Mouse (Mus musculus): ENCODE measurements around the gene Enox1. TPM values are rescaled to one million over a fixed set of nuclear protein-coding genes. Genes with fewer than 3 reads are reported as not detected.

Gene Enox1
- polyA plus RNA-seq, 1 experiment from 2014 or later, result 2.4 TPM

DNA sequence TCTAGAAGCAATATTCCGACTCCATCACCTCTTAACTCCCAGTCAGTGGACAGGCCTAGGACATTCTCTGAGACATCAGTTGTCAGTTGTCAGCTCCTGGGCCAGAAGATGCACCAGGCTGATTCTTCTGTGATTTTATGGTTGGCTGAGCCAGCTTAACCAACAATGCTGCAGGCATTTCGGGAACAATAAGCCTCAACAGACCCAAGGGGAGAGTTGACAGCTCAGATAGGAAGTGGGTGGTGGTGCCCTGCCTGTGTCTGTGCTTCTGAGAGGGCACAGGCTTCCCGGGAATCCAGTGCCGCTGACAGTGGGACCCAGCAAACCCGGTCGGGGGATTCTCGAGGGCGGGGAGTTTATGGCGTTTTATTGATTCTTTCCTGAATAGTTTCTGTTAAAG, 229.1 kb downstream of the Enox1 start:
- 73% methylated on average over 9 of the region's 9 CpGs for WGBS
- no peaks in the 10 kb centered on the region for H3K4me1 ChIP-seq (replicated peaks; ENCODE audit: control insufficient read depth, insufficient read depth, low read length)
- ATAC-seq (ENCODE audit: low read depth), result no peak
- H3K4me2 ChIP-seq (ENCODE audit: low read depth, low read length), result no peak overlapping the region
- H3K4me3 ChIP-seq (ENCODE audit: low read length), result no peak overlapping the region
- no peaks in the 10 kb centered on the region for H3K27me3 ChIP-seq (ENCODE audit: control insufficient read depth, insufficient read depth, low read depth, low read length)
- H3K9ac ChIP-seq (ENCODE audit: low read length), result no peak overlapping the region
- no peak overlapping the region for H3K27ac ChIP-seq (ENCODE audit: low read length)
- H3K36me3 ChIP-seq (ENCODE audit: control insufficient read depth, insufficient read depth, low read length), result no peaks in the 10 kb centered on the region
- H3K9me3 ChIP-seq (ENCODE audit: control insufficient read depth, low read length), result no peaks in the 10 kb centered on the region

GRCm38 (mm10) chr14:77387877-77388276, 231.3 kb downstream of the Enox1 start:
- WGBS, result 98% methylated on average over 2 of the region's 2 CpGs
- no peak overlapping the region for H3K4me3 ChIP-seq (ENCODE audit: low read length)

DNA sequence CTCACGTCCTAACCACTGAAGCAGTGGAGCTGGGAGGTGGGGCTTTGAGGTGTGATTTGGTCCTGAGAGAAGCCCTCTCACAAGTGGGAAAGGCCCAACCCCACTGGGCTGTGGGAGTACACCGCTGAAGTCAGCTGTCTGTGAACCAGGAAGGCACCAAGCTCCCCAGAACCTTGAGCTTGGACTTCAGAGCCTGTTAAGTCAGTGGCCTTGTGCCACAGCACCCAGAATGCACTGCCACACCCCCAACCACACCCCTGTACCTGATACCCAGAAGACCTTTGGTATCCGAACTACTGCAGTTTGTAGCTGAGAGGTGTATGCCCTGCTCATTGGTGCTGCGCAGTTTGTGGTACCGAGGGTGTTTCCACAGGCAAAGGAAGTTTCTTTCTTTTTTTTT, 232.7 kb downstream of the Enox1 start:
- no peak for ATAC-seq (ENCODE audit: low read depth)
- Histone ChIP-seq H3K27me3 (ENCODE audit: control insufficient read depth, insufficient read depth, low read depth, low read length) (no peaks in the 10 kb centered on the region), H3K4me2 (ENCODE audit: low read depth, low read length) (no peak overlapping the region), H3K27ac (ENCODE audit: low read length) (no peak overlapping the region), H3K9ac (ENCODE audit: low read length) (no peak overlapping the region), H3K4me1 (replicated peaks; ENCODE audit: control insufficient read depth, insufficient read depth, low read length) (no peaks in the 10 kb centered on the region), H3K36me3 (ENCODE audit: control insufficient read depth, insufficient read depth, low read length) (no peaks in the 10 kb centered on the region), H3K9me3 (ENCODE audit: control insufficient read depth, low read length) (no peaks in the 10 kb centered on the region), H3K4me3 (ENCODE audit: low read length) (no peak overlapping the region)
- WGBS, result 77% methylated on average over 5 of the region's 5 CpGs

More at GRCm38 (mm10) chr14:77387877-77388276, 231.3 kb downstream of the Enox1 start:
- Histone ChIP-seq H3K27me3 (ENCODE audit: control insufficient read depth, insufficient read depth, low read depth, low read length) (no peaks in the 10 kb centered on the region), H3K36me3 (ENCODE audit: control insufficient read depth, insufficient read depth, low read length) (no peaks in the 10 kb centered on the region), H3K4me1 (replicated peaks; ENCODE audit: control insufficient read depth, insufficient read depth, low read length) (no peaks in the 10 kb centered on the region), H3K9ac (ENCODE audit: low read length) (no peak overlapping the region), H3K4me2 (ENCODE audit: low read depth, low read length) (no peak overlapping the region), H3K9me3 (ENCODE audit: control insufficient read depth, low read length) (no peaks in the 10 kb centered on the region), H3K27ac (ENCODE audit: low read length) (no peak overlapping the region)
- ATAC-seq (ENCODE audit: low read depth), result no peak

DNA sequence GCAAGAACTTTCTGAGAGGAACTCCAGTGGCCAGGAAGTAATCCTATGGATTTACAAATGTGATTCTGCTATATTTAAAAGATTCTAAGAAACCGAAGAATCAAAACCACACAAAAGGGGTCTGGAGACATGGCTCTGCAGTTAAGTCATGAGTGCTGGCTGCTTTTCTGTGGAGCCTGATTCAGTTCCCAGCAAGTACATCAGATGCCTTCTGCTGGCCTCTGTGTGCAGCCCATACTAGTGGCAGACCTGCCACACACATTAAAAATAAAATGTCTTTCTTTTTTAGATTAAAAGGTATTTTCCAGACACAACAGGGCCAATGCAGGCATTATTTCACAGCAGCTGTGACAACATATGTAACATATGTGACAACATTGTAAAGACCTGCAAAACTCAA, 235.9 kb downstream of the Enox1 start:
- WGBS, result 80% methylated on average over 1 of the region's 1 CpGs
- ATAC-seq (ENCODE audit: low read depth), result no peak
- no peak overlapping the region for H3K4me3 ChIP-seq (ENCODE audit: low read length)
- H3K4me2 ChIP-seq (ENCODE audit: low read depth, low read length), result no peak overlapping the region
- no peaks in the 10 kb centered on the region for H3K27me3 ChIP-seq (ENCODE audit: control insufficient read depth, insufficient read depth, low read depth, low read length)
- H3K36me3 ChIP-seq (ENCODE audit: control insufficient read depth, insufficient read depth, low read length), result no peaks in the 10 kb centered on the region
- H3K9me3 ChIP-seq (ENCODE audit: control insufficient read depth, low read length), result no peaks in the 10 kb centered on the region
- no peak overlapping the region for H3K27ac ChIP-seq (ENCODE audit: low read length)
- no peak overlapping the region for H3K9ac ChIP-seq (ENCODE audit: low read length)
- H3K4me1 ChIP-seq (replicated peaks; ENCODE audit: control insufficient read depth, insufficient read depth, low read length), result no peaks in the 10 kb centered on the region

- Histone ChIP-seq H3K27me3 (ENCODE audit: control insufficient read depth, insufficient read depth, low read depth, low read length) (no peaks in the 10 kb centered on the region), H3K4me1 (replicated peaks; ENCODE audit: control insufficient read depth, insufficient read depth, low read length) (no peaks in the 10 kb centered on the region), H3K9me3 (ENCODE audit: control insufficient read depth, low read length) (no peaks in the 10 kb centered on the region), H3K4me2 (ENCODE audit: low read depth, low read length) (no peak overlapping the region), H3K9ac (ENCODE audit: low read length) (no peak overlapping the region), H3K36me3 (ENCODE audit: control insufficient read depth, insufficient read depth, low read length) (no peaks in the 10 kb centered on the region), H3K27ac (ENCODE audit: low read length) (no peak overlapping the region), H3K4me3 (ENCODE audit: low read length) (no peak overlapping the region)
- no peak for ATAC-seq (ENCODE audit: low read depth)
- WGBS, result 83% methylated on average over 5 of the region's 5 CpGs
These were observed 249.9 kb downstream of the Enox1 start for GRCm38 (mm10) chr14:77406241-77407114.

DNA sequence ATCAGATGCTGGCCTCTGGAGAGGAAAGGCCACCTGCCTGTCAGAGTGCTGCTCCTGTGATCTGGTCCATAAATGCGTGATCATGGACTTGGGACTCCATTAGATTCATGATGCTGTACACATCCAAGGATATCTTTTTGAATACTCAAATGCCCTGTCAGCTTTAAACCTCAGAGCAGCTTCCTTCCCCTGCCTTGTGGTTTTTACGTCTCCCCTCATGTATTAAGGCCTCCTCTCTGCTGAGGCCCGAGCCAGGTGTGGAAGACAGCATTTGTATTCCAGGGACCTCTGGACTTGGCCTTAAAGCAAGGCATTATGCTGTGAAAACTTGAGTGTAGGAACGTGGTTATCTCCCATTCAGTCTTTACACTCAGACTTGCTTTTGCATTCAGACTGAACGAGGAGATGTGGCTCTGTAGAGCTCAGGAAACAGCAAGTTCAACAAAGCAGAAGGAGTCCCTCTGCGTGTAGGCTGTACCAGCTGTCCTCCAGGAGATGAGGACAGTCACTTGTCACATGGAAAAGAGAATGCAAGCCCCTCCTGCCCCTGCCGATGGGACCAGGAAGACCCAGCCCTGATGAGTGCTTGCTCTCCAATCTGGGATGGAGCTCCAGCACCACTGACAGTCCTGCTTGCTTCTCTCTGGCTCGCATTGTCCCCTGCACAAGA, 252.8 kb downstream of the Enox1 start:
- Histone ChIP-seq H3K36me3 (ENCODE audit: control insufficient read depth, insufficient read depth, low read length) (no peaks in the 10 kb centered on the region), H3K9me3 (ENCODE audit: control insufficient read depth, low read length) (no peaks in the 10 kb centered on the region), H3K4me1 (replicated peaks; ENCODE audit: control insufficient read depth, insufficient read depth, low read length) (no peaks in the 10 kb centered on the region), H3K27ac (ENCODE audit: low read length) (no peak overlapping the region), H3K4me3 (ENCODE audit: low read length) (no peak overlapping the region), H3K27me3 (ENCODE audit: control insufficient read depth, insufficient read depth, low read depth, low read length) (no peaks in the 10 kb centered on the region), H3K9ac (ENCODE audit: low read length) (no peak overlapping the region), H3K4me2 (ENCODE audit: low read depth, low read length) (no peak overlapping the region)
- ATAC-seq (ENCODE audit: low read depth), result no peak
- 78% methylated on average over 8 of the region's 8 CpGs for WGBS

GRCm38 (mm10) chr14:77410354-77410753, 253.8 kb downstream of the Enox1 start:
- ATAC-seq (ENCODE audit: low read depth), result no peak
- 92% methylated on average over 9 of the region's 9 CpGs for WGBS
- no peaks in the 10 kb centered on the region for H3K9me3 ChIP-seq (ENCODE audit: control insufficient read depth, low read length)
- no peak overlapping the region for H3K9ac ChIP-seq (ENCODE audit: low read length)
- H3K27me3 ChIP-seq (ENCODE audit: control insufficient read depth, insufficient read depth, low read depth, low read length), result no peaks in the 10 kb centered on the region
- H3K4me2 ChIP-seq (ENCODE audit: low read depth, low read length), result no peak overlapping the region
- H3K36me3 ChIP-seq (ENCODE audit: control insufficient read depth, insufficient read depth, low read length), result no peaks in the 10 kb centered on the region
- no peaks in the 10 kb centered on the region for H3K4me1 ChIP-seq (replicated peaks; ENCODE audit: control insufficient read depth, insufficient read depth, low read length)
- no peak overlapping the region for H3K27ac ChIP-seq (ENCODE audit: low read length)
- H3K4me3 ChIP-seq (ENCODE audit: low read length), result no peak overlapping the region

GRCm38 (mm10) chr14:77413106-77413505, 256.5 kb downstream of the Enox1 start:
- H3K9me3 ChIP-seq (ENCODE audit: control insufficient read depth, low read length), result no peaks in the 10 kb centered on the region
- 68% methylated on average over 5 of the region's 5 CpGs for WGBS
- no peak overlapping the region for H3K4me3 ChIP-seq (ENCODE audit: low read length)
- no peak overlapping the region for H3K4me2 ChIP-seq (ENCODE audit: low read depth, low read length)
- no peaks in the 10 kb centered on the region for H3K4me1 ChIP-seq (replicated peaks; ENCODE audit: control insufficient read depth, insufficient read depth, low read length)
- no peaks in the 10 kb centered on the region for H3K36me3 ChIP-seq (ENCODE audit: control insufficient read depth, insufficient read depth, low read length)
- ATAC-seq (ENCODE audit: low read depth), result no peak
- H3K27ac ChIP-seq (ENCODE audit: low read length), result no peak overlapping the region
- no peak overlapping the region for H3K9ac ChIP-seq (ENCODE audit: low read length)
- H3K27me3 ChIP-seq (ENCODE audit: control insufficient read depth, insufficient read depth, low read depth, low read length), result no peaks in the 10 kb centered on the region

DNA sequence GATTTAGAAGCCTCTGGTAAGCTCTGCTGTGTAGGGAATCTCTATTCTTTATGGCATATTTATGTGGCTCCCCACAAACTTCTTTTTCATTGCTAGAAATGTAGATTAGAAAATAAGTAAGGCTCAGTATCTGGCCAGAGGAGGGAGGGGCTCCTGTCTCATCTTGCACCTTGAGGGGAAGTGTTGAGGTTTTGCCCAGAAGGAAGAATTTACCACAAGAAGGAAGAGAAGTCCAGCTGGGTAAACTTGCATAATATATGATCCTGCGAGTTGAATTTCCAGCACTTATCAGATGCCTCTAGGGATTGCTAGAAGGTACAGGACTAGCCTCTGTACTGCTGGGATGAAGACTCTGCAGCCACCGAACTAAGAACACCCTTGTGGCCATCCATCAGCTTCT, 259.8 kb downstream of the Enox1 start:
- ATAC-seq (ENCODE audit: low read depth), result no peak
- Histone ChIP-seq H3K9ac (ENCODE audit: low read length) (no peak overlapping the region), H3K4me3 (ENCODE audit: low read length) (no peak overlapping the region), H3K36me3 (ENCODE audit: control insufficient read depth, insufficient read depth, low read length) (no peaks in the 10 kb centered on the region), H3K4me1 (replicated peaks; ENCODE audit: control insufficient read depth, insufficient read depth, low read length) (no peaks in the 10 kb centered on the region), H3K4me2 (ENCODE audit: low read depth, low read length) (no peak overlapping the region), H3K27me3 (ENCODE audit: control insufficient read depth, insufficient read depth, low read depth, low read length) (no peaks in the 10 kb centered on the region), H3K27ac (ENCODE audit: low read length) (no peak overlapping the region), H3K9me3 (ENCODE audit: control insufficient read depth, low read length) (no peaks in the 10 kb centered on the region)
- WGBS, result 69% methylated on average over 2 of the region's 2 CpGs
